Comparison of ENCODE assay signal across 9 mouse cellular contexts in the genomic region with DNA sequence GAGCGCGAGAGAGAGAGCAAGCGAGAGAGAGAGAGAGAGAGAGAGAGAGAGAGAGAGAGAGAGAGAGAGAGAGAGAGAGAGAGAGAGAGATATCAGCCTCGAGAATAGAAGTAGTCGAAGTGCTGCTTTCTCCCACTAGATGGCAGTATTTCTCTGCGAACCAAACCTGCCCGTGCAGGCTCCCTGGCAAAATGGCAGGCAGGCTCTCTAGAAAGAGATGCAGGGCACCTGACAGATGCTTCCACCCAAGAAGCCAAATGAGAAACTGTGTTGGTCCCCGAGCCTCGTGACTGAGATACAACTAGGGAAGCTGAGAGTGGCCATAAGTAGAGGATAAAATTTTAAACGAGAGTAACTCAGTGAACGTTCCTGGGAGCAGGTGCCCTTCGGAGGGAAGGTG. TPM values are rescaled to one million over a fixed set of nuclear protein-coding genes. Genes with fewer than 3 reads are reported as not detected.
A peak's percentile ranks its signal among the peaks of the same experiment; 100 is the strongest.
DNase-seq lines count a peak whose midpoint lies in the region; ATAC-seq and TF ChIP-seq lines count a peak whose summit lies in the region.
"Had no signal": no experiment of that assay in that cellular context is flagged by ENCODE, and none has a peak within 500 bp of the region (broad histone marks: within the 10 kb centered on the region; RNA-seq: fewer than 3 reads in every experiment).

No protein-coding gene starts in this region.

- 25% methylated on average over 9 of the region's 12 CpGs for WGBS in intestine, postnatal 0 days
- WGBS in intestine, embryonic 16.5 days: 29% methylated on average over 9 of the region's 12 CpGs
- WGBS in forebrain, embryonic 16.5 days: 21% methylated on average over 11 of the region's 12 CpGs
- whole genome bisulfite sequencing in hindbrain, postnatal 0 days: 18% methylated on average over 10 of the region's 12 CpGs

- H3K36me3 ChIP-seq in intestine, postnatal 0 days (ENCODE audit: control insufficient read depth, insufficient read depth): no peaks in the 10 kb centered on the region
- no peaks in the 10 kb centered on the region for H3K36me3 ChIP-seq in intestine, embryonic 16.5 days (ENCODE audit: control insufficient read depth, insufficient read depth, low read length)
- H3K36me3 ChIP-seq in forebrain, embryonic 16.5 days (ENCODE audit: control insufficient read depth, insufficient read depth): no peaks in the 10 kb centered on the region
- H3K36me3 ChIP-seq in hindbrain, postnatal 0 days (ENCODE audit: insufficient read depth, low read length): no peaks in the 10 kb centered on the region
- H3K36me3 ChIP-seq: neural tube, embryonic 12.5 days had no signal

- TF ChIP-seq CTCF in intestine, postnatal 0 days (IDR thresholded peaks at IDR 0.05; ENCODE audit: low read depth): peak; percentile 83
- peak; percentile 87 for TF ChIP-seq CTCF in hindbrain, postnatal 0 days (IDR thresholded peaks at IDR 0.05; ENCODE audit: low read depth)

- no peak overlapping the region for H3K27ac ChIP-seq in intestine, postnatal 0 days (ENCODE audit: low read depth, low read length)
- H3K27ac ChIP-seq in intestine, embryonic 16.5 days (ENCODE audit: low read length): no peak overlapping the region
- H3K27ac ChIP-seq in forebrain, embryonic 16.5 days (ENCODE audit: low read length): no peak overlapping the region
- no peak overlapping the region for H3K27ac ChIP-seq in hindbrain, postnatal 0 days
- H3K27ac ChIP-seq: neural tube, embryonic 12.5 days had no signal

- intact Hi-C loops in left cerebral cortex, postnatal 4 days (cut with DNase I): loop anchor here (5.0 kb wide), 1 partner anchor 141 kb away; no protein-coding TSS in a partner anchor

- no peaks in the 10 kb centered on the region for H3K4me1 ChIP-seq in intestine, postnatal 0 days (replicated peaks; ENCODE audit: control insufficient read depth, insufficient read depth, low read length)
- no peaks in the 10 kb centered on the region for H3K4me1 ChIP-seq in intestine, embryonic 16.5 days (ENCODE audit: control insufficient read depth, insufficient read depth, low read length)
- peaks cover 12% of the 10 kb centered on the region for H3K4me1 ChIP-seq in forebrain, embryonic 16.5 days (replicated peaks; ENCODE audit: control insufficient read depth, insufficient read depth, low read length)
- no peaks in the 10 kb centered on the region for H3K4me1 ChIP-seq in hindbrain, postnatal 0 days (ENCODE audit: insufficient read depth, low read length)
- H3K4me1 ChIP-seq: neural tube, embryonic 12.5 days had no signal

- peak; percentile 75 for DNase-seq in cerebellum, adult 11 months
- peak; percentile 94 for DNase-seq in hindbrain, postnatal 0 days (ENCODE audit: low spot score)
- DNase-seq in left cerebral cortex, postnatal 4 days: peak; percentile 75
- DNase-seq in monocyte, adult 2 months (ENCODE audit: low read depth in 1 of 2, low spot score in 2 of 2): peak; percentile 42 to 56
- DNase-seq in spleen, postnatal 10 days (ENCODE audit: low spot score in 2 of 2): peak; percentile 73 to 83

- peaks cover 6% of the 10 kb centered on the region for H3K27me3 ChIP-seq in intestine, postnatal 0 days (replicated peaks; ENCODE audit: control insufficient read depth, insufficient read depth, low read length)
- H3K27me3 ChIP-seq in intestine, embryonic 16.5 days (replicated peaks; ENCODE audit: control insufficient read depth, insufficient read depth, low read length): peaks cover 5% of the 10 kb centered on the region; the same call in 1 of the 2 replicates
- 0 out of 2 replicates have a peak, but pooled peaks cover 3% of the 10 kb centered on the region for H3K27me3 ChIP-seq in forebrain, embryonic 16.5 days (replicated peaks; ENCODE audit: control insufficient read depth, insufficient read depth, low read length)
- H3K27me3 ChIP-seq in hindbrain, postnatal 0 days (ENCODE audit: insufficient read depth, low read length): peaks cover under 1% of the 10 kb centered on the region; the same call in 1 of the 2 replicates

- no peak overlapping the region for H3K4me3 ChIP-seq in intestine, postnatal 0 days (ENCODE audit: low read depth, low read length)
- H3K4me3 ChIP-seq in intestine, embryonic 16.5 days (ENCODE audit: low read length): no peak overlapping the region
- no peak overlapping the region for H3K4me3 ChIP-seq in forebrain, embryonic 16.5 days (replicated peaks; ENCODE audit: low read length)
- no peak overlapping the region for H3K4me3 ChIP-seq in hindbrain, postnatal 0 days (ENCODE audit: low read length)
- H3K4me3 ChIP-seq: neural tube, embryonic 12.5 days had no signal

- H3K4me2 ChIP-seq in intestine, postnatal 0 days (replicated peaks; ENCODE audit: low read depth): no peak overlapping the region
- no peak overlapping the region for H3K4me2 ChIP-seq in intestine, embryonic 16.5 days (ENCODE audit: low read depth, low read length)
- no peak overlapping the region for H3K4me2 ChIP-seq in forebrain, embryonic 16.5 days (ENCODE audit: low read length)
- no peak overlapping the region for H3K4me2 ChIP-seq in hindbrain, postnatal 0 days (ENCODE audit: low read depth, low read length)
- H3K4me2 ChIP-seq: neural tube, embryonic 12.5 days had no signal

- H3K9ac ChIP-seq in intestine, postnatal 0 days (ENCODE audit: low read depth, low read length): no peak overlapping the region
- H3K9ac ChIP-seq in intestine, embryonic 16.5 days (ENCODE audit: low read depth, low read length): no peak overlapping the region
- H3K9ac ChIP-seq in forebrain, embryonic 16.5 days (replicated peaks; ENCODE audit: low read depth, low read length): no peak overlapping the region
- H3K9ac ChIP-seq in hindbrain, postnatal 0 days (replicated peaks; ENCODE audit: low read length): no peak overlapping the region
- H3K9ac ChIP-seq: neural tube, embryonic 12.5 days had no signal

- no peaks in the 10 kb centered on the region for H3K9me3 ChIP-seq in intestine, postnatal 0 days (ENCODE audit: control insufficient read depth)
- H3K9me3 ChIP-seq in intestine, embryonic 16.5 days (ENCODE audit: control insufficient read depth, low read length): no peaks in the 10 kb centered on the region
- H3K9me3 ChIP-seq in forebrain, embryonic 16.5 days (ENCODE audit: control insufficient read depth, low read length): no peaks in the 10 kb centered on the region
- no peaks in the 10 kb centered on the region for H3K9me3 ChIP-seq in hindbrain, postnatal 0 days (ENCODE audit: low read length)
- H3K9me3 ChIP-seq: neural tube, embryonic 12.5 days had no signal

- no peak for ATAC-seq in intestine, postnatal 0 days
- ATAC-seq in intestine, embryonic 16.5 days: no peak
- ATAC-seq in forebrain, embryonic 16.5 days: peak; percentile 54
- ATAC-seq in hindbrain, postnatal 0 days: peak; percentile 64

RNA-seq across cellular contexts. Expression of a gene that starts 13.4 kb away (rescaled TPM):
- 0.34 and 0.44 TPM in 2 replicates for polyA plus RNA-seq in intestine, postnatal 0 days (2015; fragmentation: Nextera tagmentation; extraction: Ambion mirVana)
- polyA plus RNA-seq in intestine, embryonic 16.5 days (2015; fragmentation: Nextera tagmentation; extraction: Ambion mirVana): 0.17 and 0.22 TPM in 2 replicates
- polyA plus RNA-seq in forebrain, embryonic 16.5 days (2015; fragmentation: Nextera tagmentation; extraction: Ambion mirVana): 0.32 and 0.39 TPM in 2 replicates
- total RNA-seq in hindbrain, postnatal 0 days (2014; rRNA removed): 1.6 and 2.0 TPM in 2 replicates
- polyA plus RNA-seq in hindbrain, postnatal 0 days (2015; fragmentation: Nextera tagmentation; extraction: Ambion mirVana): 0.94 and 2.0 TPM in 2 replicates
- under 1 TPM; 0.40 to 0.44 TPM for total RNA-seq in left cerebral cortex, postnatal 4 days (2021)

RNA-seq across cellular contexts. Expression of a gene that starts 37.2 kb away (rescaled TPM):
- 17.3 and 19.1 TPM in 2 replicates for polyA plus RNA-seq in intestine, postnatal 0 days (2015; fragmentation: Nextera tagmentation; extraction: Ambion mirVana)
- polyA plus RNA-seq in intestine, embryonic 16.5 days (2015; fragmentation: Nextera tagmentation; extraction: Ambion mirVana): 33.4 and 35.9 TPM in 2 replicates
- 91.7 and 96.0 TPM in 2 replicates for polyA plus RNA-seq in forebrain, embryonic 16.5 days (2015; fragmentation: Nextera tagmentation; extraction: Ambion mirVana)
- total RNA-seq in hindbrain, postnatal 0 days (2014; rRNA removed): 39.7 and 45.3 TPM in 2 replicates
- polyA plus RNA-seq in hindbrain, postnatal 0 days (2015; fragmentation: Nextera tagmentation; extraction: Ambion mirVana): 22.8 and 27.2 TPM in 2 replicates
- 10 to 100 TPM; 91.2 to 94.8 TPM for total RNA-seq in left cerebral cortex, postnatal 4 days (2021)

Comparison
In these comparisons a context has a peak if more than half of its experiments do, and no peak if none do; other contexts are left out.
1. ATAC-seq: peak in forebrain, embryonic 16.5 days (single experiment) and hindbrain, postnatal 0 days (single experiment); none in intestine, postnatal 0 days (single experiment) and intestine, embryonic 16.5 days (single experiment).
2. Peak in every context shown above with its lines, with median percentiles within 50 percentile points of each other: DNase-seq.